In genomic region chr15:6557552-6557951, GRCm38 (mm10) we compare ENCODE assay signal across 27 mouse cellular contexts. TPM values are rescaled to one million over a fixed set of nuclear protein-coding genes. Genes with fewer than 3 reads are reported as not detected.
A peak's percentile ranks its signal among the peaks of the same experiment; 100 is the strongest.
DNase-seq lines count a peak whose midpoint lies in the region; ATAC-seq and TF ChIP-seq lines count a peak whose summit lies in the region.
"Had no signal": no experiment of that assay in that cellular context is flagged by ENCODE, and none has a peak within 500 bp of the region (broad histone marks: within the 10 kb centered on the region; RNA-seq: fewer than 3 reads in every experiment).

No protein-coding gene starts in this region.

- no peak overlapping the region for H3K27ac ChIP-seq in liver, embryonic 14.5 days
- H3K27ac ChIP-seq in liver, embryonic 11.5 days (ENCODE audit: low read depth, low read length), result no peak overlapping the region
- H3K27ac ChIP-seq in bone marrow macrophage, adult 2 months (ENCODE audit: insufficient read depth, low read depth, low read length), result peak overlapping the region; percentile 91
- peak overlapping the region; percentile 79 for H3K27ac ChIP-seq in macrophage
- no peak overlapping the region for H3K27ac ChIP-seq in kidney, embryonic 16.5 days (ENCODE audit: low read length)
- no peak overlapping the region for H3K27ac ChIP-seq in hindbrain, embryonic 16.5 days (ENCODE audit: low read depth, low read length)
- H3K27ac ChIP-seq: embryonic facial prominence, embryonic 13.5 days; embryonic facial prominence, embryonic 15.5 days; forebrain, embryonic 10.5 days; forebrain, embryonic 12.5 days had no signal

- peak; percentile 40; the same call in 1 of the 2 replicates for TF ChIP-seq EP300 in liver, embryonic 14.5 days (IDR thresholded peaks at IDR 0.05; ENCODE audit: low read depth)

- TF ChIP-seq CTCF in liver, embryonic 14.5 days (IDR thresholded peaks at IDR 0.05; ENCODE audit: low read depth), result no peak
- TF ChIP-seq CTCF in bone marrow macrophage, adult 2 months (IDR thresholded peaks at IDR 0.05; ENCODE audit: low read depth, low read length), result no peak

- DNase-seq in liver, embryonic 14.5 days (ENCODE audit: low read depth in 3 of 3, low spot score in 3 of 3), result no peak
- DNase-seq in liver, embryonic 11.5 days (ENCODE audit: low spot score), result no peak
- no peak for DNase-seq in lung, postnatal 36 days
- DNase-seq: adrenal gland, adult 8-10 months; adrenal gland, postnatal 14 days; adrenal gland, postnatal 36 days; cerebellum, adult 11 months; cerebellum, adult 18-20 months; cerebellum, adult 8-10 months; cerebellum, adult 9-11 months; cerebellum, postnatal 14 days; cerebellum, postnatal 36 days; embryo, embryonic 11 days had no signal

- no peaks in the 10 kb centered on the region for H3K36me3 ChIP-seq in liver, embryonic 14.5 days (replicated peaks; ENCODE audit: control insufficient read depth, insufficient read depth, low read depth)
- no peaks in the 10 kb centered on the region for H3K36me3 ChIP-seq in liver, embryonic 11.5 days (ENCODE audit: control insufficient read depth, insufficient read depth, low read length)
- H3K36me3 ChIP-seq in macrophage (ENCODE audit: inconsistent target), result no peaks in the 10 kb centered on the region
- H3K36me3 ChIP-seq in kidney, embryonic 16.5 days (ENCODE audit: insufficient read depth, low read length), result no peaks in the 10 kb centered on the region
- no peaks in the 10 kb centered on the region for H3K36me3 ChIP-seq in hindbrain, embryonic 16.5 days (ENCODE audit: control insufficient read depth, insufficient read depth, low read length)
- H3K36me3 ChIP-seq: embryonic facial prominence, embryonic 13.5 days; embryonic facial prominence, embryonic 15.5 days; forebrain, embryonic 10.5 days; forebrain, embryonic 12.5 days had no signal

- WGBS in liver, embryonic 14.5 days (ENCODE audit: insufficient replicate concordance), result 52% methylated on average over 4 of the region's 4 CpGs
- WGBS in liver, embryonic 11.5 days, result 66% methylated on average over 4 of the region's 4 CpGs
- 83% methylated on average over 4 of the region's 4 CpGs for WGBS in macrophage (ENCODE audit: missing documents)
- 89% methylated on average over 4 of the region's 4 CpGs for WGBS in kidney, embryonic 16.5 days
- WGBS in hindbrain, embryonic 16.5 days, result 90% methylated on average over 4 of the region's 4 CpGs

- H3K9ac ChIP-seq in liver, embryonic 14.5 days (replicated peaks), result no peak overlapping the region
- no peak overlapping the region for H3K9ac ChIP-seq in liver, embryonic 11.5 days (ENCODE audit: low read depth, low read length)
- H3K9ac ChIP-seq in kidney, embryonic 16.5 days (replicated peaks; ENCODE audit: low read length), result no peak overlapping the region
- H3K9ac ChIP-seq in hindbrain, embryonic 16.5 days (ENCODE audit: low read depth, low read length), result no peak overlapping the region
- H3K9ac ChIP-seq: embryonic facial prominence, embryonic 13.5 days; embryonic facial prominence, embryonic 15.5 days; forebrain, embryonic 12.5 days had no signal

- H3K9me3 ChIP-seq in liver, embryonic 14.5 days (ENCODE audit: control insufficient read depth, low read length), result no peaks in the 10 kb centered on the region
- H3K9me3 ChIP-seq in liver, embryonic 11.5 days (ENCODE audit: control insufficient read depth, low read length), result no peaks in the 10 kb centered on the region
- H3K9me3 ChIP-seq in kidney, embryonic 16.5 days (ENCODE audit: low read length), result no peaks in the 10 kb centered on the region
- no peaks in the 10 kb centered on the region for H3K9me3 ChIP-seq in hindbrain, embryonic 16.5 days (ENCODE audit: control insufficient read depth, low read length)
- H3K9me3 ChIP-seq: embryonic facial prominence, embryonic 13.5 days; embryonic facial prominence, embryonic 15.5 days; forebrain, embryonic 10.5 days; forebrain, embryonic 12.5 days had no signal

- peaks cover 0 to 26% of the 10 kb centered on the region in 2 experiments; a peak in 3 of 4 replicates for H3K4me1 ChIP-seq in liver, embryonic 14.5 days (replicated peaks; ENCODE audit: control insufficient read depth in 2 of 2, insufficient read depth in 2 of 2, low read length in 1 of 2)
- H3K4me1 ChIP-seq in liver, embryonic 11.5 days (replicated peaks; ENCODE audit: control insufficient read depth, insufficient read depth, low read length), result peaks cover 16% of the 10 kb centered on the region
- peaks cover 64% of the 10 kb centered on the region for H3K4me1 ChIP-seq in bone marrow macrophage, adult 2 months (ENCODE audit: control insufficient read depth, insufficient read depth, low read length)
- 0 out of 2 replicates have a peak, but pooled peaks cover 4% of the 10 kb centered on the region for H3K4me1 ChIP-seq in kidney, embryonic 16.5 days (ENCODE audit: insufficient read depth, low read length)
- no peaks in the 10 kb centered on the region for H3K4me1 ChIP-seq in hindbrain, embryonic 16.5 days (ENCODE audit: control insufficient read depth, insufficient read depth, low read depth, low read length)
- H3K4me1 ChIP-seq: forebrain, embryonic 12.5 days had no signal

- H3K4me3 ChIP-seq in liver, embryonic 14.5 days (ENCODE audit: insufficient read depth in 1 of 2, low read depth in 2 of 2, low read length in 2 of 2), result no peak overlapping the region
- no peak overlapping the region for H3K4me3 ChIP-seq in liver, embryonic 11.5 days (ENCODE audit: low read depth, low read length)
- H3K4me3 ChIP-seq in bone marrow macrophage, adult 2 months (ENCODE audit: insufficient read depth, low read length), result no peak overlapping the region
- no peak overlapping the region for H3K4me3 ChIP-seq in macrophage (ENCODE audit: inconsistent target)
- H3K4me3 ChIP-seq in kidney, embryonic 16.5 days (ENCODE audit: low read length), result no peak overlapping the region
- H3K4me3 ChIP-seq in hindbrain, embryonic 16.5 days (ENCODE audit: low read length), result no peak overlapping the region
- H3K4me3 ChIP-seq: embryonic facial prominence, embryonic 13.5 days; embryonic facial prominence, embryonic 15.5 days; erythroblast, embryonic 14.5 days; forebrain, embryonic 10.5 days; forebrain, embryonic 12.5 days had no signal

- no peak for ATAC-seq in liver, embryonic 14.5 days (ENCODE audit: insufficient read depth)
- ATAC-seq in liver, embryonic 11.5 days (replicated peaks; ENCODE audit: low FRiP score), result no peak
- no peak for ATAC-seq in kidney, embryonic 16.5 days (ENCODE audit: low FRiP score, low TSS enrichment)
- ATAC-seq in hindbrain, embryonic 16.5 days, result no peak
- ATAC-seq: activated CD4-positive, CD25-positive, alpha-beta regulatory T cell, adult 4 months; forebrain, embryonic 14.5 days; forebrain, embryonic 16.5 days; Patski had no signal

- H3K4me2 ChIP-seq in liver, embryonic 14.5 days (ENCODE audit: low read depth), result no peak overlapping the region
- no peak overlapping the region for H3K4me2 ChIP-seq in liver, embryonic 11.5 days
- no peak overlapping the region for H3K4me2 ChIP-seq in kidney, embryonic 16.5 days (replicated peaks; ENCODE audit: low read depth, low read length)
- no peak overlapping the region for H3K4me2 ChIP-seq in hindbrain, embryonic 16.5 days (ENCODE audit: low read length)
- H3K4me2 ChIP-seq: embryonic facial prominence, embryonic 13.5 days; embryonic facial prominence, embryonic 15.5 days; forebrain, embryonic 12.5 days had no signal

- no peak for TF ChIP-seq POLR2A in bone marrow macrophage, adult 2 months (IDR thresholded peaks at IDR 0.05; ENCODE audit: borderline replicate concordance, low read depth, low read length)

- H3K79me2 ChIP-seq in macrophage (ENCODE audit: inconsistent target), result peaks cover 65% of the 10 kb centered on the region

- no peaks in the 10 kb centered on the region for H3K27me3 ChIP-seq in liver, embryonic 14.5 days (ENCODE audit: control insufficient read depth, insufficient read depth, low read length)
- no peaks in the 10 kb centered on the region for H3K27me3 ChIP-seq in liver, embryonic 11.5 days (replicated peaks; ENCODE audit: control insufficient read depth, insufficient read depth, low read length)
- H3K27me3 ChIP-seq in kidney, embryonic 16.5 days (ENCODE audit: insufficient read depth, low read length), result no peaks in the 10 kb centered on the region
- H3K27me3 ChIP-seq in hindbrain, embryonic 16.5 days (replicated peaks; ENCODE audit: control insufficient read depth, insufficient read depth, low read length), result no peaks in the 10 kb centered on the region
- H3K27me3 ChIP-seq: embryonic facial prominence, embryonic 13.5 days; embryonic facial prominence, embryonic 15.5 days; forebrain, embryonic 12.5 days; Patski had no signal

RNA-seq across cellular contexts. Expression of gene Fyb, which starts 34.9 kb away (rescaled TPM):
- polyA plus RNA-seq in liver, embryonic 14.5 days (2012; rRNA removed), result 3.5 and 8.3 TPM in 2 replicates
- 19.0 and 19.5 TPM in 2 replicates for polyA plus RNA-seq in liver, embryonic 14.5 days (2014; fragmentation: Nextera tagmentation; extraction: Ambion mirVana)
- 38.7 and 41.1 TPM in 2 replicates for polyA plus RNA-seq in liver, embryonic 11.5 days (2014; fragmentation: Nextera tagmentation; extraction: Ambion mirVana)
- polyA plus RNA-seq in bone marrow macrophage, adult 2 months (2012; ENCODE audit: insufficient read depth, insufficient read length, missing spikeins), result 1,205 and 1,358 TPM in 2 replicates
- 1,000 to 10,000 TPM in 25 of 26 experiments, 100 to 1,000 TPM in 1; 946 to 4,580 (median 3,223) TPM for total RNA-seq in macrophage (2018; cell fraction: chromatin; rRNA removed)
- total RNA-seq in macrophage (2018; cell fraction: cytosol; rRNA removed), result 1,000 to 10,000 TPM in 9 of 26 experiments, 100 to 1,000 TPM in 17; 417 to 1,132 (median 746) TPM
- total RNA-seq in macrophage (2018; cell fraction: nucleus; rRNA removed), result 1,000 to 10,000 TPM; 1,077 to 2,236 (median 1,801) TPM
- 370 to 786 TPM (median 465 TPM) in 3 replicates for polyA plus RNA-seq in macrophage (2018)
- polyA plus RNA-seq in kidney, embryonic 16.5 days (2015; fragmentation: Nextera tagmentation; extraction: Ambion mirVana), result 3.1 and 4.1 TPM in 2 replicates
- polyA plus RNA-seq in hindbrain, embryonic 16.5 days (2015; fragmentation: Nextera tagmentation; extraction: Ambion mirVana), result 3.2 and 3.4 TPM in 2 replicates
- total RNA-seq: ES-E14 had no signal

Comparison
In these comparisons a context has a peak if more than half of its experiments do, and no peak if none do; other contexts are left out.
1. H3K27ac ChIP-seq: peak in bone marrow macrophage, adult 2 months (single experiment) and macrophage (single experiment); none in liver, embryonic 14.5 days (single experiment), liver, embryonic 11.5 days (single experiment), kidney, embryonic 16.5 days (single experiment) and hindbrain, embryonic 16.5 days (single experiment).